In genomic region chr1:155109387-155110350, GRCm38 (mm10) we compare ENCODE assay signal across 8 mouse cellular contexts. TPM values are rescaled to one million over a fixed set of nuclear protein-coding genes. Genes with fewer than 3 reads are reported as not detected.
DNase-seq lines count a peak whose midpoint lies in the region; ATAC-seq and TF ChIP-seq lines count a peak whose summit lies in the region.

No protein-coding gene starts in this region.

- H3K36me3 ChIP-seq in heart, adult 2 months (ENCODE audit: control insufficient read depth, insufficient read depth, low read length), result peaks cover 4% of the 10 kb centered on the region; the same call in 1 of the 2 replicates
- H3K36me3 ChIP-seq in limb, embryonic 15.5 days, result no peaks in the 10 kb centered on the region
- H3K36me3 ChIP-seq in stomach, embryonic 16.5 days (ENCODE audit: control insufficient read depth, insufficient read depth, low read length), result no peaks in the 10 kb centered on the region

- no peaks in the 10 kb centered on the region for H3K9me3 ChIP-seq in limb, embryonic 15.5 days
- H3K9me3 ChIP-seq in stomach, embryonic 16.5 days (replicated peaks; ENCODE audit: control insufficient read depth, low read length), result no peaks in the 10 kb centered on the region

- DNase-seq in left cerebral cortex, adult 2 months (ENCODE audit: extremely low spot score in 1 of 2, low spot score in 2 of 2), result no peak
- no peak for DNase-seq in left cerebral cortex, postnatal 25 days (ENCODE audit: low spot score in 2 of 2)
- DNase-seq in heart, adult 2 months, result peak; percentile 43 to 60
- no peak for DNase-seq in yolk sac, embryonic 10.5 days (ENCODE audit: low spot score)
- no peak for DNase-seq in cerebellum, postnatal 36 days
- no peak for DNase-seq in thymus, postnatal 4 days

- H3K27ac ChIP-seq in left cerebral cortex, adult 2 months, result no peak overlapping the region
- H3K27ac ChIP-seq in heart, adult 2 months, result peak overlapping the region; percentile 65
- no peak overlapping the region for H3K27ac ChIP-seq in limb, embryonic 15.5 days
- H3K27ac ChIP-seq in stomach, embryonic 16.5 days (ENCODE audit: low read length), result peak overlapping the region; percentile 34

- H3K27me3 ChIP-seq in heart, adult 2 months (ENCODE audit: control insufficient read depth, insufficient read depth, low read length), result no peaks in the 10 kb centered on the region
- no peaks in the 10 kb centered on the region for H3K27me3 ChIP-seq in limb, embryonic 15.5 days
- H3K27me3 ChIP-seq in stomach, embryonic 16.5 days (ENCODE audit: control insufficient read depth, insufficient read depth, low read length), result no peaks in the 10 kb centered on the region

- intact Hi-C loops in left cerebral cortex, adult 2 months (cut with DNase I), result no loop called here
- intact Hi-C loops in left cerebral cortex, postnatal 25 days (cut with DNase I), result no loop called here
- intact Hi-C loops in heart, adult 2 months (cut with DNase I), result no loop called here

- peak; percentile 14; the same call in 1 of the 2 replicates for TF ChIP-seq POLR2A in heart, adult 2 months (IDR thresholded peaks at IDR 0.05; ENCODE audit: insufficient read depth, low read depth, low read length)

- WGBS in heart, adult 2 months, result 12% methylated on average over 18 of the region's 18 CpGs
- WGBS in limb, embryonic 15.5 days, result 21% methylated on average over 18 of the region's 18 CpGs
- 21% methylated on average over 18 of the region's 18 CpGs for WGBS in stomach, embryonic 16.5 days

- TF ChIP-seq CTCF in left cerebral cortex, adult 2 months (IDR thresholded peaks at IDR 0.05), result no peak
- TF ChIP-seq CTCF in heart, adult 2 months (IDR thresholded peaks at IDR 0.05), result no peak

- ATAC-seq in limb, embryonic 15.5 days (ENCODE audit: insufficient number of reproducible peaks, low FRiP score, low TSS enrichment, low read depth), result no peak
- 0 out of 2 replicates have a peak, but pooled peaks have one; percentile 22 for ATAC-seq in stomach, embryonic 16.5 days (ENCODE audit: insufficient read depth, low FRiP score)

- TF ChIP-seq EP300 in heart, adult 2 months (IDR thresholded peaks at IDR 0.05; ENCODE audit: insufficient read depth, low read depth, low read length), result 0 out of 2 replicates have a peak, but pooled peaks have one; percentile 21

- peak overlapping the region; percentile 29 for H3K4me2 ChIP-seq in limb, embryonic 15.5 days
- H3K4me2 ChIP-seq in stomach, embryonic 16.5 days (ENCODE audit: low read depth, low read length), result peak overlapping the region; percentile 28; the same call in 1 of the 2 replicates

- H3K79me2 ChIP-seq in heart, adult 2 months (replicated peaks; ENCODE audit: control insufficient read depth, insufficient read depth, low read length), result no peaks in the 10 kb centered on the region

- H3K4me1 ChIP-seq in heart, adult 2 months (ENCODE audit: control insufficient read depth, insufficient read depth, low read length), result peaks cover 11% of the 10 kb centered on the region
- H3K4me1 ChIP-seq in limb, embryonic 15.5 days, result peaks cover 15% of the 10 kb centered on the region
- peaks cover 19% of the 10 kb centered on the region for H3K4me1 ChIP-seq in stomach, embryonic 16.5 days (ENCODE audit: control insufficient read depth, insufficient read depth, low read length)

- peak overlapping the region; percentile 33 for H3K9ac ChIP-seq in heart, adult 2 months (ENCODE audit: low read depth, low read length)
- no peak overlapping the region for H3K9ac ChIP-seq in limb, embryonic 15.5 days
- H3K9ac ChIP-seq in stomach, embryonic 16.5 days (ENCODE audit: low read length), result peak overlapping the region; percentile 9; the same call in 1 of the 2 replicates

- peak overlapping the region; percentile 11; the same call in 1 of the 2 replicates for H3K4me3 ChIP-seq in left cerebral cortex, adult 2 months
- H3K4me3 ChIP-seq in heart, adult 2 months, result no peak overlapping the region
- H3K4me3 ChIP-seq in limb, embryonic 15.5 days, result no peak overlapping the region
- H3K4me3 ChIP-seq in stomach, embryonic 16.5 days (replicated peaks; ENCODE audit: low read length), result no peak overlapping the region

RNA-seq across cellular contexts. Expression of gene Ier5, which starts 10.2 kb away (rescaled TPM):
- total RNA-seq in left cerebral cortex, adult 2 months (2021), result 10 to 100 TPM; 60.4 to 75.1 TPM
- total RNA-seq in left cerebral cortex, postnatal 25 days (2021), result 10 to 100 TPM; 45.6 to 62.4 TPM
- 10 to 100 TPM; 12.5 to 16.8 TPM for total RNA-seq in heart, adult 2 months (2021)
- polyA plus RNA-seq in heart, adult 2 months (2012; rRNA removed), result 9.8 and 13.5 TPM in 2 replicates
- polyA plus RNA-seq in limb, embryonic 15.5 days (2015; fragmentation: Nextera tagmentation; extraction: Ambion mirVana), result 5.5 and 7.1 TPM in 2 replicates
- 2.0 and 2.5 TPM in 2 replicates for polyA plus RNA-seq in stomach, embryonic 16.5 days (2015; fragmentation: Nextera tagmentation; extraction: Ambion mirVana)

RNA-seq across cellular contexts. Expression of gene Mr1, which starts 36.9 kb away (rescaled TPM):
- 1 to 10 TPM; 2.1 to 3.1 TPM for total RNA-seq in left cerebral cortex, adult 2 months (2021)
- 1 to 10 TPM; 2.2 to 2.5 TPM for total RNA-seq in left cerebral cortex, postnatal 25 days (2021)
- total RNA-seq in heart, adult 2 months (2021), result 1 to 10 TPM; 6.5 to 6.7 TPM
- 6.1 and 11.9 TPM in 2 replicates for polyA plus RNA-seq in heart, adult 2 months (2012; rRNA removed)
- 9.6 and 10.5 TPM in 2 replicates for polyA plus RNA-seq in limb, embryonic 15.5 days (2015; fragmentation: Nextera tagmentation; extraction: Ambion mirVana)
- polyA plus RNA-seq in stomach, embryonic 16.5 days (2015; fragmentation: Nextera tagmentation; extraction: Ambion mirVana), result 8.4 and 9.1 TPM in 2 replicates

RNA-seq across cellular contexts. Expression of gene Stx6, which starts 48.8 kb away (rescaled TPM):
- 100 to 1,000 TPM; 114 to 120 TPM for total RNA-seq in left cerebral cortex, adult 2 months (2021)
- 100 to 1,000 TPM; 110 to 115 TPM for total RNA-seq in left cerebral cortex, postnatal 25 days (2021)
- total RNA-seq in heart, adult 2 months (2021), result 10 to 100 TPM; 22.2 to 23.0 TPM
- polyA plus RNA-seq in heart, adult 2 months (2012; rRNA removed), result 18.0 and 19.0 TPM in 2 replicates
- polyA plus RNA-seq in limb, embryonic 15.5 days (2015; fragmentation: Nextera tagmentation; extraction: Ambion mirVana), result 64.2 and 86.1 TPM in 2 replicates
- 45.7 and 49.4 TPM in 2 replicates for polyA plus RNA-seq in stomach, embryonic 16.5 days (2015; fragmentation: Nextera tagmentation; extraction: Ambion mirVana)

Comparison
In these comparisons a context has a peak if more than half of its experiments do, and no peak if none do; other contexts are left out.
1. DNase-seq: peak in heart, adult 2 months (2 of 2); none in left cerebral cortex, adult 2 months (0 of 2), left cerebral cortex, postnatal 25 days (0 of 2), yolk sac, embryonic 10.5 days (single experiment), cerebellum, postnatal 36 days (0 of 2) and thymus, postnatal 4 days (single experiment).
2. H3K27ac ChIP-seq: peak in heart, adult 2 months (single experiment) and stomach, embryonic 16.5 days (single experiment); none in left cerebral cortex, adult 2 months (single experiment) and limb, embryonic 15.5 days (single experiment).
3. RNA of gene Stx6, which starts 48.8 kb away (total RNA-seq): 114 to 120 TPM in left cerebral cortex, adult 2 months and 110 to 115 TPM in left cerebral cortex, postnatal 25 days; 22.2 to 23.0 TPM in heart, adult 2 months; every median in the first group is over 4 times any median in the second.